Mouse (Mus musculus): ENCODE measurements around the gene Fam169a. TPM values are rescaled to one million over a fixed set of nuclear protein-coding genes. Genes with fewer than 3 reads are reported as not detected.

Fam169a gene
- polyA plus RNA-seq, 1 experiment from 2014 or later, result 1.4 TPM

GRCm38 (mm10) chr13:97070931-97071625 is 4.0 kb downstream of the Fam169a start:
- 1% methylated on average over 75 of the region's 85 CpGs for WGBS
- peak overlapping the region; percentile 73 for H3K9ac ChIP-seq (ENCODE audit: low read depth, low read length)
- H3K36me3 ChIP-seq (ENCODE audit: control insufficient read depth, insufficient read depth, low read length), result no peaks in the 10 kb centered on the region
- H3K9me3 ChIP-seq (ENCODE audit: control insufficient read depth, low read length), result no peaks in the 10 kb centered on the region
- peak; percentile 79 for ATAC-seq
- peak overlapping the region; percentile 79 for H3K4me3 ChIP-seq (ENCODE audit: low read length)
- peaks cover 5% of the 10 kb centered on the region for H3K4me1 ChIP-seq (ENCODE audit: control insufficient read depth, insufficient read depth, low read length)
- H3K27ac ChIP-seq (ENCODE audit: low read length), result no peak overlapping the region
- H3K4me2 ChIP-seq (ENCODE audit: low read depth, low read length), result peak overlapping the region; percentile 99
- 0 out of 2 replicates have a peak, but pooled peaks cover 5% of the 10 kb centered on the region for H3K27me3 ChIP-seq (replicated peaks; ENCODE audit: control insufficient read depth, insufficient read depth, low read length)

DNA sequence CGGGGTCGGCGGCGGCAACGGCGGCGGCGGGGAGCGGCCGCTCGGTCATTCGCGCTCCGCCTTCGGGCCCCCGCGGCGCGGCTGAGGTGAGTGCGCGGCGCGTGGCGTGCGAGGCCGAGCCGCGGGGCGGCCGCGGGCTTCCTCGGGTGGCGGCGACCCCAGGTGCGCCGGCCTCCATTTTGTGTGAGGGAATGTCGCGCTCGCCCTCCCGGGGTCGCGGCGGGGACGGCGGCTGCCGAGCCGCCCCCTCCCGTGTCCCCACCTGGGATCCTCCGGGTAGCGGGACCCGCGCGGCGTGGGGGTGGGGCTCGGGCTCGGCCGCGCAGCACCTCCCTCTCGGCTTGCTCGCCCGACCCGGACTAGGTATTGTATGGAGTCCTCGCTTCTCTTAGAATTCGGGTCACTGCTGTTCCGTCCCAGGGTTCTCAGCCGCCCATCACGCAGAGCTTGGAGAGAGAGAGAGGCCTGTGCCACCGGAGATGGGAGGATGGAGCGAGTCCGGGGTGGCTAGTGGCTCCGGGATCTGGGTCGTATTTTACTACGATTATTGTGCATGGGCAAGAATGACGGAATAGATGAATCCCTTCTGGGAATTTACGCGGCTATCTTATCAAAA is 4.6 kb downstream of the Fam169a start:
- Histone ChIP-seq H3K9ac (ENCODE audit: low read depth, low read length) (peak overlapping the region; percentile 73), H3K4me3 (ENCODE audit: low read length) (peak overlapping the region; percentile 79), H3K27ac (ENCODE audit: low read length) (no peak overlapping the region), H3K27me3 (replicated peaks; ENCODE audit: control insufficient read depth, insufficient read depth, low read length) (0 out of 2 replicates have a peak, but pooled peaks cover 5% of the 10 kb centered on the region), H3K4me2 (ENCODE audit: low read depth, low read length) (peak overlapping the region; percentile 99), H3K36me3 (ENCODE audit: control insufficient read depth, insufficient read depth, low read length) (no peaks in the 10 kb centered on the region), H3K9me3 (ENCODE audit: control insufficient read depth, low read length) (no peaks in the 10 kb centered on the region), H3K4me1 (ENCODE audit: control insufficient read depth, insufficient read depth, low read length) (peaks cover 5% of the 10 kb centered on the region)
- peak; percentile 75 for ATAC-seq
- under 1% methylated on average over 68 of the region's 76 CpGs for WGBS

DNA sequence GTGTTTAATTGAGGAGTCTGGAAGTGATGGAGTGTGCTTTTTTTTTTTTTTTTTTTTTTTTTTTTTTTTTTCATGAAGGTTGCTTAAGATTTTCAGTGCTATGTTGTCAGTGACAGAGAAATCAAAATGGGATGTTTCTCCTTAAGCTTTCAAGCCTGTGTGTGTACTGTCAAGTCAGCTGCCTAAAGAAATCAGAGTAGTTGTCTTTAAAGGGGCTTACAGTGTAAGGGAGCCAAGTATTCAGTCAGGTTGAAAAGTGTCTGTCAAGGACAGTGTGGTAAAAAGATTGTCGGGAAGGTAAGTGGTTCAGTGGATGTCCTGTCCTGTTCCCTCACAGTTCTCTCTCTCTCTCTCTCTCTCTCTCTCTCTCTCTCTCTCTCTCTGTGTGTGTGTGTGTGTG is 6.4 kb downstream of the Fam169a start:
- WGBS, result 67% methylated on average over 1 of the region's 1 CpGs
- no peak for ATAC-seq
- Histone ChIP-seq H3K27me3 (replicated peaks; ENCODE audit: control insufficient read depth, insufficient read depth, low read length) (0 out of 2 replicates have a peak, but pooled peaks cover 5% of the 10 kb centered on the region), H3K9ac (ENCODE audit: low read depth, low read length) (no peak overlapping the region), H3K4me3 (ENCODE audit: low read length) (no peak overlapping the region), H3K27ac (ENCODE audit: low read length) (no peak overlapping the region), H3K4me2 (ENCODE audit: low read depth, low read length) (no peak overlapping the region), H3K9me3 (ENCODE audit: control insufficient read depth, low read length) (no peaks in the 10 kb centered on the region), H3K36me3 (ENCODE audit: control insufficient read depth, insufficient read depth, low read length) (no peaks in the 10 kb centered on the region), H3K4me1 (ENCODE audit: control insufficient read depth, insufficient read depth, low read length) (peaks cover 5% of the 10 kb centered on the region)

- no peak overlapping the region for H3K4me3 ChIP-seq (ENCODE audit: low read length)
- no peak overlapping the region for H3K9ac ChIP-seq (ENCODE audit: low read depth, low read length)
- WGBS, result 92% methylated on average over 2 of the region's 2 CpGs
Observed at GRCm38 (mm10) chr13:97077556-97077955, 10.5 kb downstream of the Fam169a start.

DNA sequence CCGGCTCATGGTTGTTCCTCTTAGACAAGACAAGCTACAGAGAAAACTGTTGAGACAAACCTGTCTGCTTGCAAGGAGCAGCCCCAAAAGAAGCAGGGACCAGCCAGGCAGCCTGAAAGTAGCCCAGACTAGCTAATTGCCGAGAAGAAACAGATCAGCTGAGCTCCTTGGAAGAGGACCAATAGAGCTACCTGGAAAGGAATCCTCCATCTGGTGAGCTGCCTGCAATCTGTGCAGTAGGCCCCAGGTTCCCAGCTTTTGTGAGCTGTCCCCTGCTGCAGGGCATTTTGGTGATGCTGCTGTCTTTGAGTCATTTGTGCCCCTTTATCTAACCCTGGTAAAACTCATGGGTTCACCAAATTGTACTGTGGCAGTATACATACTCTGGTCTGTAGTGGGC is 13.1 kb downstream of the Fam169a start:
- no peaks in the 10 kb centered on the region for H3K27me3 ChIP-seq (replicated peaks; ENCODE audit: control insufficient read depth, insufficient read depth, low read length)
- 72% methylated on average over 2 of the region's 2 CpGs for WGBS
- no peaks in the 10 kb centered on the region for H3K9me3 ChIP-seq (ENCODE audit: control insufficient read depth, low read length)
- no peak overlapping the region for H3K27ac ChIP-seq (ENCODE audit: low read length)
- ATAC-seq, result no peak
- no peak overlapping the region for H3K4me3 ChIP-seq (ENCODE audit: low read length)
- no peak overlapping the region for H3K4me2 ChIP-seq (ENCODE audit: low read depth, low read length)
- no peaks in the 10 kb centered on the region for H3K4me1 ChIP-seq (ENCODE audit: control insufficient read depth, insufficient read depth, low read length)
- H3K9ac ChIP-seq (ENCODE audit: low read depth, low read length), result no peak overlapping the region
- no peaks in the 10 kb centered on the region for H3K36me3 ChIP-seq (ENCODE audit: control insufficient read depth, insufficient read depth, low read length)

More at GRCm38 (mm10) chr13:97077556-97077955, 10.5 kb downstream of the Fam169a start:
- Histone ChIP-seq H3K27ac (ENCODE audit: low read length) (no peak overlapping the region), H3K9me3 (ENCODE audit: control insufficient read depth, low read length) (no peaks in the 10 kb centered on the region), H3K4me1 (ENCODE audit: control insufficient read depth, insufficient read depth, low read length) (no peaks in the 10 kb centered on the region), H3K27me3 (replicated peaks; ENCODE audit: control insufficient read depth, insufficient read depth, low read length) (no peaks in the 10 kb centered on the region), H3K36me3 (ENCODE audit: control insufficient read depth, insufficient read depth, low read length) (no peaks in the 10 kb centered on the region), H3K4me2 (ENCODE audit: low read depth, low read length) (no peak overlapping the region)
- ATAC-seq, result no peak

DNA sequence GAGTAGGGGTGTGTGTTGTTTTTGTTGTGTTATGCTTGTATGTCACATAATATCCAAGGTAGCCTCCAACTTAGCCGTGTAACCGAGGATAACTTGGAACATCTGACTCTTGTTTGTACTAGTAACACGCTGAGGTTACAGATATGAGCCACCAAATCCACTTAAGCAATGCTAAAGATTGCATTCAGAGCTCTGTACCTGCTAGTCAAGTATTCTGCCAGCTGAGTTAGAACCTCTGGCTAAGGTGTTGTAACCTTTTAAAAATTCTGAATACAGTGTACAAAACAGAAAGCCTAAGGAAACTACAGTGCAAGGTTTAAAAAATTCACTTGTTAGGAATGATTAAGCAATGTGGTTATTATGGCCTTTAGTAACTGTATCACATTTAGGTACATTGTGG is 13.5 kb downstream of the Fam169a start:
- Histone ChIP-seq H3K27me3 (replicated peaks; ENCODE audit: control insufficient read depth, insufficient read depth, low read length) (no peaks in the 10 kb centered on the region), H3K4me3 (ENCODE audit: low read length) (no peak overlapping the region), H3K4me1 (ENCODE audit: control insufficient read depth, insufficient read depth, low read length) (no peaks in the 10 kb centered on the region), H3K27ac (ENCODE audit: low read length) (no peak overlapping the region), H3K9me3 (ENCODE audit: control insufficient read depth, low read length) (no peaks in the 10 kb centered on the region), H3K9ac (ENCODE audit: low read depth, low read length) (no peak overlapping the region), H3K36me3 (ENCODE audit: control insufficient read depth, insufficient read depth, low read length) (no peaks in the 10 kb centered on the region), H3K4me2 (ENCODE audit: low read depth, low read length) (no peak overlapping the region)
- WGBS, result 88% methylated on average over 3 of the region's 3 CpGs
- no peak for ATAC-seq

DNA sequence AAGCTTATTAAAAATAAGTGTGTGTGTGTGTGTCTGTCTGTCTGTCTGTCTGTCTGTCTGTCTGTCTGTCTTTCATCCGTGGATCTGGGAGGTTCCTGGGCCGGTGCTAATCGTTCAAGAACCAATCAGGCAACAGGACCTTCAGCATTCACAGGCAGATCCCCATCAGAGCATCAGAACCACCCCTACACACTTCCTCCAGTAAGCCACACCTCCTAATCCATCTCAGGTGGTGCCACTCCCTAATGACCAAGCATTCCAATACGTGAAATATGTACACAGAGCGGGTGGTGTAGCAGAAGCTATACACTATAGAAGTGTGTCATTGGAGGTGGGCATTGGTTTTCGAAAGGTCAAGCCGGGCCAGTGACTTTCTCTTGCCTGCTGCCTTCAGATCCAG is 15.3 kb downstream of the Fam169a start:
- Histone ChIP-seq H3K36me3 (ENCODE audit: control insufficient read depth, insufficient read depth, low read length) (no peaks in the 10 kb centered on the region), H3K9me3 (ENCODE audit: control insufficient read depth, low read length) (no peaks in the 10 kb centered on the region), H3K4me3 (ENCODE audit: low read length) (no peak overlapping the region), H3K4me2 (ENCODE audit: low read depth, low read length) (no peak overlapping the region), H3K27me3 (replicated peaks; ENCODE audit: control insufficient read depth, insufficient read depth, low read length) (no peaks in the 10 kb centered on the region), H3K27ac (ENCODE audit: low read length) (no peak overlapping the region), H3K9ac (ENCODE audit: low read depth, low read length) (no peak overlapping the region), H3K4me1 (ENCODE audit: control insufficient read depth, insufficient read depth, low read length) (no peaks in the 10 kb centered on the region)
- no peak for ATAC-seq
- 82% methylated on average over 7 of the region's 7 CpGs for WGBS

- Histone ChIP-seq H3K4me1 (ENCODE audit: control insufficient read depth, insufficient read depth, low read length) (no peaks in the 10 kb centered on the region), H3K4me2 (ENCODE audit: low read depth, low read length) (no peak overlapping the region), H3K27ac (ENCODE audit: low read length) (no peak overlapping the region), H3K36me3 (ENCODE audit: control insufficient read depth, insufficient read depth, low read length) (no peaks in the 10 kb centered on the region), H3K9ac (ENCODE audit: low read depth, low read length) (no peak overlapping the region), H3K9me3 (ENCODE audit: control insufficient read depth, low read length) (no peaks in the 10 kb centered on the region), H3K27me3 (replicated peaks; ENCODE audit: control insufficient read depth, insufficient read depth, low read length) (no peaks in the 10 kb centered on the region), H3K4me3 (ENCODE audit: low read length) (no peak overlapping the region)
- WGBS, result 46% methylated on average over 7 of the region's 9 CpGs
- no peak for ATAC-seq
Observed at GRCm38 (mm10) chr13:97086316-97086715, 19.2 kb downstream of the Fam169a start.

- H3K4me2 ChIP-seq (ENCODE audit: low read depth, low read length), result no peak overlapping the region
- no peak overlapping the region for H3K9ac ChIP-seq (ENCODE audit: low read depth, low read length)
- no peaks in the 10 kb centered on the region for H3K4me1 ChIP-seq (ENCODE audit: control insufficient read depth, insufficient read depth, low read length)
- WGBS, result 93% methylated on average over 6 of the region's 6 CpGs
- no peak overlapping the region for H3K27ac ChIP-seq (ENCODE audit: low read length)
- no peak for ATAC-seq
- H3K9me3 ChIP-seq (ENCODE audit: control insufficient read depth, low read length), result no peaks in the 10 kb centered on the region
- no peak overlapping the region for H3K4me3 ChIP-seq (ENCODE audit: low read length)
- H3K36me3 ChIP-seq (ENCODE audit: control insufficient read depth, insufficient read depth, low read length), result no peaks in the 10 kb centered on the region
- H3K27me3 ChIP-seq (replicated peaks; ENCODE audit: control insufficient read depth, insufficient read depth, low read length), result no peaks in the 10 kb centered on the region
Observed at GRCm38 (mm10) chr13:97087421-97087820, 20.3 kb downstream of the Fam169a start.
